In the genomic region with DNA sequence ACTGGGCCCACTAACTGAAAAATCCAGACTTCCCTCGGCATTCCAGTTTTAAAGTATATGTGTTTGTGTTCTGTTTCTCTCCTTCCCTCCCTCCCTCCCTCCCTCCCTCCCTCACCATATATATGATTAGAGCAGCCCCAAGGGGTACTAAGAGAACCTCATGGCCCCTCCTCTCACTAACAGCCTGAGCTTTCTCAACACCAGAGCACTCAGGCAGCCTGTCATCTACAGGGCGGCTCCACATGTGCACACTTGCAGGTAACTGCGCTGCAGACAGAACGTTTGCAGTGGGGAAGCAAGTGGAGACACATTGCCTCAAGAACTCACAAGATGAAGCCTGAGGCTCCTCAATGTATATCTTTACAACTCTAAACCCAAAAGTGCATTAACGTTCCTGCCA, we compare ENCODE assay signal across 19 mouse cellular contexts.
A peak's percentile ranks its signal among the peaks of the same experiment; 100 is the strongest.
DNase-seq lines count a peak whose midpoint lies in the region; ATAC-seq and TF ChIP-seq lines count a peak whose summit lies in the region.
"Had no signal": no experiment of that assay in that cellular context is flagged by ENCODE, and none has a peak within 500 bp of the region (broad histone marks: within the 10 kb centered on the region; RNA-seq: fewer than 3 reads in every experiment).

No protein-coding gene starts in this region.

- 0 out of 2 replicates have a peak overlapping the region, but pooled peaks have one; percentile 47 for H3K27ac ChIP-seq in lung, embryonic 14.5 days (ENCODE audit: low read depth)
- H3K27ac ChIP-seq in limb, embryonic 12.5 days, result peak overlapping the region; percentile 62
- H3K27ac ChIP-seq in stomach, embryonic 16.5 days (ENCODE audit: low read length), result peak overlapping the region; percentile 34; the same call in 1 of the 2 replicates
- no peak overlapping the region for H3K27ac ChIP-seq in heart, adult 2 months
- no peak overlapping the region for H3K27ac ChIP-seq in midbrain, embryonic 16.5 days (ENCODE audit: low read length)
- H3K27ac ChIP-seq: forebrain, embryonic 15.5 days; hindbrain, embryonic 10.5 days; hindbrain, embryonic 14.5 days had no signal

- ATAC-seq in lung, embryonic 14.5 days (ENCODE audit: insufficient read depth), result no peak; the same call in 1 of the 2 replicates
- ATAC-seq in limb, embryonic 12.5 days (ENCODE audit: insufficient number of reproducible peaks, insufficient read depth, low FRiP score, low TSS enrichment, low read depth), result peak; percentile 78
- peak; percentile 35; the same call in 1 of the 2 replicates for ATAC-seq in stomach, embryonic 16.5 days (ENCODE audit: insufficient read depth, low FRiP score)
- no peak for ATAC-seq in midbrain, embryonic 16.5 days
- ATAC-seq: forebrain, embryonic 15.5 days; Patski had no signal

- H3K79me2 ChIP-seq in heart, adult 2 months (replicated peaks; ENCODE audit: control insufficient read depth, insufficient read depth, low read length), result no peaks in the 10 kb centered on the region

- H3K36me3 ChIP-seq in lung, embryonic 14.5 days (ENCODE audit: insufficient read depth), result no peaks in the 10 kb centered on the region
- H3K36me3 ChIP-seq in limb, embryonic 12.5 days, result no peaks in the 10 kb centered on the region
- H3K36me3 ChIP-seq in stomach, embryonic 16.5 days (ENCODE audit: control insufficient read depth, insufficient read depth, low read length), result no peaks in the 10 kb centered on the region
- no peaks in the 10 kb centered on the region for H3K36me3 ChIP-seq in heart, adult 2 months (ENCODE audit: control insufficient read depth, insufficient read depth, low read length)
- H3K36me3 ChIP-seq in midbrain, embryonic 16.5 days (ENCODE audit: control insufficient read depth, insufficient read depth, low read length), result no peaks in the 10 kb centered on the region
- H3K36me3 ChIP-seq: forebrain, embryonic 15.5 days; heart, embryonic 12.5 days; hindbrain, embryonic 10.5 days had no signal

- no peak for DNase-seq in lung, embryonic 14.5 days
- no peak for DNase-seq in lung, postnatal 14 days
- peak; percentile 6 for DNase-seq in urinary bladder, postnatal 25 days (ENCODE audit: low spot score)
- DNase-seq in urinary bladder, postnatal 10 days (ENCODE audit: low spot score), result no peak
- no peak for DNase-seq in heart, adult 2 months
- DNase-seq: adrenal gland, adult 2 months; adrenal gland, postnatal 25 days; cerebellum, adult 2 months; cerebellum, postnatal 10 days; gastrocnemius, postnatal 14 days had no signal

- H3K4me2 ChIP-seq in lung, embryonic 14.5 days, result no peak overlapping the region
- H3K4me2 ChIP-seq in limb, embryonic 12.5 days, result no peak overlapping the region
- no peak overlapping the region for H3K4me2 ChIP-seq in stomach, embryonic 16.5 days (ENCODE audit: low read depth, low read length)
- H3K4me2 ChIP-seq in midbrain, embryonic 16.5 days (ENCODE audit: low read length), result no peak overlapping the region
- H3K4me2 ChIP-seq: forebrain, embryonic 15.5 days; heart, embryonic 12.5 days; hindbrain, embryonic 14.5 days had no signal

- no peaks in the 10 kb centered on the region for H3K9me3 ChIP-seq in lung, embryonic 14.5 days (ENCODE audit: low read depth, low read length)
- H3K9me3 ChIP-seq in limb, embryonic 12.5 days, result no peaks in the 10 kb centered on the region
- H3K9me3 ChIP-seq in stomach, embryonic 16.5 days (replicated peaks; ENCODE audit: control insufficient read depth, low read length), result no peaks in the 10 kb centered on the region
- no peaks in the 10 kb centered on the region for H3K9me3 ChIP-seq in midbrain, embryonic 16.5 days (replicated peaks; ENCODE audit: control insufficient read depth, low read length, poor library complexity, severe bottlenecking)
- H3K9me3 ChIP-seq: forebrain, embryonic 15.5 days; heart, embryonic 12.5 days; hindbrain, embryonic 10.5 days had no signal

- no peak for TF ChIP-seq CTCF in lung, embryonic 14.5 days (IDR thresholded peaks at IDR 0.05; ENCODE audit: low read depth)
- no peak for TF ChIP-seq CTCF in heart, adult 2 months (IDR thresholded peaks at IDR 0.05)

- H3K4me3 ChIP-seq in lung, embryonic 14.5 days (ENCODE audit: low read depth, low read length), result no peak overlapping the region
- no peak overlapping the region for H3K4me3 ChIP-seq in limb, embryonic 12.5 days (replicated peaks)
- H3K4me3 ChIP-seq in stomach, embryonic 16.5 days (replicated peaks; ENCODE audit: low read length), result no peak overlapping the region
- H3K4me3 ChIP-seq in heart, adult 2 months, result no peak overlapping the region
- no peak overlapping the region for H3K4me3 ChIP-seq in midbrain, embryonic 16.5 days (ENCODE audit: low read depth, low read length)
- H3K4me3 ChIP-seq: forebrain, embryonic 15.5 days; heart, embryonic 12.5 days; hindbrain, embryonic 10.5 days had no signal

- 32% methylated on average over 5 of the region's 5 CpGs for WGBS in lung, embryonic 14.5 days
- WGBS in limb, embryonic 12.5 days, result 28% methylated on average over 5 of the region's 5 CpGs
- WGBS in stomach, embryonic 16.5 days, result 40% methylated on average over 5 of the region's 5 CpGs
- 77% methylated on average over 5 of the region's 5 CpGs for WGBS in heart, adult 2 months
- WGBS in midbrain, embryonic 16.5 days, result 85% methylated on average over 5 of the region's 5 CpGs

- H3K27me3 ChIP-seq in lung, embryonic 14.5 days (ENCODE audit: insufficient read depth, low read length), result no peaks in the 10 kb centered on the region
- no peaks in the 10 kb centered on the region for H3K27me3 ChIP-seq in limb, embryonic 12.5 days
- H3K27me3 ChIP-seq in stomach, embryonic 16.5 days (ENCODE audit: control insufficient read depth, insufficient read depth, low read length), result no peaks in the 10 kb centered on the region
- no peaks in the 10 kb centered on the region for H3K27me3 ChIP-seq in heart, adult 2 months (ENCODE audit: control insufficient read depth, insufficient read depth, low read length)
- no peaks in the 10 kb centered on the region for H3K27me3 ChIP-seq in midbrain, embryonic 16.5 days (ENCODE audit: control insufficient read depth, insufficient read depth, low read depth, low read length)
- H3K27me3 ChIP-seq: CH12.LX; forebrain, embryonic 15.5 days; heart, embryonic 12.5 days; Patski had no signal

- H3K4me1 ChIP-seq in lung, embryonic 14.5 days (ENCODE audit: insufficient read depth), result 0 out of 2 replicates have a peak, but pooled peaks cover 3% of the 10 kb centered on the region
- peaks cover 22% of the 10 kb centered on the region; the same call in 1 of the 2 replicates for H3K4me1 ChIP-seq in limb, embryonic 12.5 days (replicated peaks)
- H3K4me1 ChIP-seq in stomach, embryonic 16.5 days (ENCODE audit: control insufficient read depth, insufficient read depth, low read length), result 0 out of 2 replicates have a peak, but pooled peaks cover 4% of the 10 kb centered on the region
- peaks cover 2% of the 10 kb centered on the region for H3K4me1 ChIP-seq in heart, adult 2 months (ENCODE audit: control insufficient read depth, insufficient read depth, low read length)
- H3K4me1 ChIP-seq in midbrain, embryonic 16.5 days (ENCODE audit: control insufficient read depth, insufficient read depth, low read length), result no peaks in the 10 kb centered on the region

- no peak for TF ChIP-seq POLR2A in heart, adult 2 months (IDR thresholded peaks at IDR 0.05; ENCODE audit: insufficient read depth, low read depth, low read length)

- intact Hi-C loops in heart, adult 2 months (cut with DNase I), result no loop called here

- no peak overlapping the region for H3K9ac ChIP-seq in lung, embryonic 14.5 days
- H3K9ac ChIP-seq in limb, embryonic 12.5 days (replicated peaks), result no peak overlapping the region
- H3K9ac ChIP-seq in stomach, embryonic 16.5 days (ENCODE audit: low read length), result no peak overlapping the region
- no peak overlapping the region for H3K9ac ChIP-seq in heart, adult 2 months (ENCODE audit: low read depth, low read length)
- H3K9ac ChIP-seq in midbrain, embryonic 16.5 days (ENCODE audit: low read depth, low read length), result no peak overlapping the region
- H3K9ac ChIP-seq: forebrain, embryonic 15.5 days; heart, embryonic 12.5 days; hindbrain, embryonic 14.5 days had no signal

- no peak for TF ChIP-seq EP300 in heart, adult 2 months (IDR thresholded peaks at IDR 0.05; ENCODE audit: insufficient read depth, low read depth, low read length)

Comparison
In these comparisons a context has a peak if more than half of its experiments do, and no peak if none do; other contexts are left out.
1. ATAC-seq: peak in limb, embryonic 12.5 days (single experiment) and stomach, embryonic 16.5 days (single experiment); none in lung, embryonic 14.5 days (single experiment) and midbrain, embryonic 16.5 days (single experiment).
2. H3K27ac ChIP-seq: peak in lung, embryonic 14.5 days (single experiment), limb, embryonic 12.5 days (single experiment) and stomach, embryonic 16.5 days (single experiment); none in heart, adult 2 months (single experiment) and midbrain, embryonic 16.5 days (single experiment).